Mouse (Mus musculus) hindbrain, embryonic 16.5 days (tissue): ENCODE data around the gene Rhebl1. TPM values are rescaled to one million over a fixed set of nuclear protein-coding genes. Genes with fewer than 3 reads are reported as not detected.

ENCODE experiments used
- ATAC-seq: fragments of 200-750 bp; cut with Nextera tagmentation; 2 replicates; pipeline ENCODE4 v1.8.0; 2017; ENCODE audit warnings: moderate TSS enrichment, moderate library complexity
- H3K27ac ChIP-seq: fragments of 300-500 bp; sonication (generic); 2 replicates; pipeline ENCODE4 v1.5.1; 2014; ENCODE audit warnings: low read depth, mild to moderate bottlenecking, control low read depth, low read length, moderate library complexity
- H3K27me3 ChIP-seq: fragments of 300-500 bp; sonication (generic); replicated peaks from 2 replicates; pipeline ENCODE4 v1.6.1; 2014; ENCODE audit warnings: low read length; ENCODE audit not compliant: control insufficient read depth, insufficient read depth
- H3K36me3 ChIP-seq: fragments of 300-500 bp; sonication (generic); 2 replicates; pipeline ENCODE4 v1.6.1; 2014; ENCODE audit warnings: mild to moderate bottlenecking, low read length, moderate library complexity, mixed read lengths; ENCODE audit not compliant: control insufficient read depth, insufficient read depth
- H3K4me1 ChIP-seq: fragments of 300-500 bp; sonication (generic); 2 replicates; pipeline ENCODE4 v1.6.1; 2014; ENCODE audit warnings: low read depth, low read length; ENCODE audit not compliant: control insufficient read depth, insufficient read depth
- H3K4me2 ChIP-seq: fragments of 300-500 bp; sonication (generic); 2 replicates; pipeline ENCODE4 v1.6.1; 2014; ENCODE audit warnings: mild to moderate bottlenecking, low read length, control low read depth, moderate library complexity
- H3K4me3 ChIP-seq: fragments of 300-500 bp; sonication (generic); 2 replicates; pipeline ENCODE4 v1.5.1; 2014; ENCODE audit warnings: mild to moderate bottlenecking, low read length, control low read depth, moderate library complexity
- H3K9ac ChIP-seq: fragments of 300-500 bp; sonication (generic); 2 replicates; pipeline ENCODE4 v1.6.1; 2014; ENCODE audit warnings: low read depth, mild to moderate bottlenecking, control low read depth, low read length, moderate library complexity
- H3K9me3 ChIP-seq: fragments of 300-500 bp; sonication (generic); 2 replicates; pipeline ENCODE4 v1.6.1; 2014; ENCODE audit warnings: mild to moderate bottlenecking, low read length, moderate library complexity; ENCODE audit not compliant: control insufficient read depth
- whole genome bisulfite sequencing: fragments of 180-500 bp; shearing (Covaris S2); extraction: QIAGEN DNeasy Blood & Tissue Kit; methylation state at CpG from one replicate; pipeline ENCODE4 v1.1.7; 2014; 5-methylcytosine and 5-hydroxymethylcytosine counted together
- polyA plus RNA-seq: library from polyadenylated mRNA; unstranded; fragments of >200 nt; fragmentation: Nextera tagmentation; extraction: Ambion mirVana; gene quantifications from 2 replicates; pipeline ENCODE4 v1.2.1, GENCODE M21; 2015

Rhebl1 gene
- polyA plus RNA-seq, 1 experiment from 2014 or later, result 33.4 TPM

GRCm38 (mm10) chr15:98897495-98897894 is 3.2 kb upstream of the Rhebl1 start:
- H3K9me3 ChIP-seq, result no peaks in the 10 kb centered on the region
- peaks cover 33% of the 10 kb centered on the region for H3K4me1 ChIP-seq
- ATAC-seq, result no peak
- peaks cover 56% of the 10 kb centered on the region for H3K27me3 ChIP-seq
- H3K4me2 ChIP-seq, result peak overlapping the region; percentile 46
- H3K27ac ChIP-seq, result no peak overlapping the region
- H3K9ac ChIP-seq, result no peak overlapping the region
- H3K4me3 ChIP-seq, result no peak overlapping the region; the same call in 1 of the 2 replicates
- H3K36me3 ChIP-seq, result no peaks in the 10 kb centered on the region
- WGBS, result 2% methylated on average over 10 of the region's 10 CpGs

- Histone ChIP-seq H3K36me3 (no peaks in the 10 kb centered on the region), H3K27ac (no peak overlapping the region), H3K9me3 (no peaks in the 10 kb centered on the region), H3K4me2 (peak overlapping the region; percentile 100), H3K27me3 (peaks cover 60% of the 10 kb centered on the region), H3K4me3 (peak overlapping the region; percentile 34), H3K4me1 (peaks cover 33% of the 10 kb centered on the region), H3K9ac (peak overlapping the region; percentile 49)
- 0 out of 2 replicates have a peak, but pooled peaks have one; percentile 13 for ATAC-seq
- 3% methylated on average over 39 of the region's 41 CpGs for WGBS
Observed at GRCm38 (mm10) chr15:98895635-98896589, 1.6 kb upstream of the Rhebl1 start.

GRCm38 (mm10) chr15:98894746-98895634 is 650 bp upstream of the Rhebl1 start:
- H3K9ac ChIP-seq, result peak overlapping the region; percentile 49
- ATAC-seq, result peak; percentile 6; the same call in 1 of the 2 replicates
- peaks cover 33% of the 10 kb centered on the region for H3K4me1 ChIP-seq
- H3K36me3 ChIP-seq, result no peaks in the 10 kb centered on the region
- H3K4me2 ChIP-seq, result peak overlapping the region; percentile 100
- peak overlapping the region; percentile 56 for H3K4me3 ChIP-seq
- WGBS, result 3% methylated on average over 38 of the region's 38 CpGs
- peaks cover 62% of the 10 kb centered on the region for H3K27me3 ChIP-seq
- H3K9me3 ChIP-seq, result no peaks in the 10 kb centered on the region
- H3K27ac ChIP-seq, result no peak overlapping the region

- Histone ChIP-seq H3K27ac (no peak overlapping the region), H3K36me3 (no peaks in the 10 kb centered on the region), H3K4me1 (peaks cover 28% of the 10 kb centered on the region), H3K4me3 (no peak overlapping the region), H3K9me3 (no peaks in the 10 kb centered on the region), H3K4me2 (no peak overlapping the region), H3K27me3 (peaks cover 52% of the 10 kb centered on the region), H3K9ac (no peak overlapping the region)
- ATAC-seq, result no peak
- WGBS, result 50% methylated on average over 4 of the region's 4 CpGs
Observed at GRCm38 (mm10) chr15:98893036-98893435, 1.3 kb downstream of the Rhebl1 start.

GRCm38 (mm10) chr15:98891907-98892606 is 2.3 kb downstream of the Rhebl1 start:
- Histone ChIP-seq H3K4me3 (no peak overlapping the region), H3K36me3 (no peaks in the 10 kb centered on the region), H3K9me3 (no peaks in the 10 kb centered on the region), H3K27me3 (peaks cover 45% of the 10 kb centered on the region), H3K9ac (no peak overlapping the region), H3K4me1 (peaks cover 25% of the 10 kb centered on the region), H3K4me2 (no peak overlapping the region), H3K27ac (no peak overlapping the region)
- whole genome bisulfite sequencing, result 41% methylated on average over 6 of the region's 6 CpGs
- ATAC-seq, result peak; percentile 68; the same call in 1 of the 2 replicates

GRCm38 (mm10) chr15:98891198-98891742 is 3.1 kb downstream of the Rhebl1 start:
- H3K4me3 ChIP-seq, result no peak overlapping the region
- WGBS, result 11% methylated on average over 19 of the region's 19 CpGs
- H3K27ac ChIP-seq, result no peak overlapping the region
- no peaks in the 10 kb centered on the region for H3K9me3 ChIP-seq
- peaks cover 25% of the 10 kb centered on the region for H3K4me1 ChIP-seq
- peak overlapping the region; percentile 22; the same call in 1 of the 2 replicates for H3K4me2 ChIP-seq
- no peaks in the 10 kb centered on the region for H3K36me3 ChIP-seq
- peaks cover 39% of the 10 kb centered on the region for H3K27me3 ChIP-seq
- H3K9ac ChIP-seq, result no peak overlapping the region
- no peak for ATAC-seq

GRCm38 (mm10) chr15:98887526-98887925 is 6.8 kb downstream of the Rhebl1 start:
- no peak for ATAC-seq
- WGBS, result 80% methylated on average over 7 of the region's 7 CpGs

GRCm38 (mm10) chr15:98886667-98887387 is 7.5 kb downstream of the Rhebl1 start:
- Histone ChIP-seq H3K36me3 (no peaks in the 10 kb centered on the region), H3K4me2 (no peak overlapping the region), H3K27me3 (peaks cover 6% of the 10 kb centered on the region; the same call in 1 of the 2 replicates), H3K4me3 (no peak overlapping the region), H3K9me3 (no peaks in the 10 kb centered on the region), H3K4me1 (no peaks in the 10 kb centered on the region; the same call in 1 of the 2 replicates), H3K27ac (no peak overlapping the region), H3K9ac (no peak overlapping the region)
- no peak for ATAC-seq
- WGBS, result 70% methylated on average over 8 of the region's 8 CpGs

More at GRCm38 (mm10) chr15:98887526-98887925, 6.8 kb downstream of the Rhebl1 start:
- H3K36me3 ChIP-seq, result no peaks in the 10 kb centered on the region
- H3K27me3 ChIP-seq, result peaks cover 7% of the 10 kb centered on the region; the same call in 1 of the 2 replicates
- no peak overlapping the region for H3K4me2 ChIP-seq
- no peak overlapping the region for H3K4me3 ChIP-seq
- no peak overlapping the region for H3K9ac ChIP-seq
- no peaks in the 10 kb centered on the region; the same call in 1 of the 2 replicates for H3K4me1 ChIP-seq
- no peak overlapping the region for H3K27ac ChIP-seq
- H3K9me3 ChIP-seq, result no peaks in the 10 kb centered on the region
